Mouse (Mus musculus) lung, postnatal 0 days (tissue): Measurements from ENCODE around the gene 1810043G02Rik.

Experiments used
- CTCF ChIP-seq: IDR thresholded peaks from 2 replicates; pipeline ENCODE4 v1.5.1; 2016; ENCODE audit warnings: antibody characterized with exemption, mild to moderate bottlenecking
- EP300 ChIP-seq: IDR thresholded peaks from 2 replicates; pipeline ENCODE4 v1.6.1; 2016; ENCODE audit warnings: antibody characterized with exemption, mild to moderate bottlenecking, control low read depth

- TF ChIP-seq EP300 (no peak), CTCF (no peak)
These were observed 1.7 kb upstream of the 1810043G02Rik start for GRCm38 (mm10) chr10:77976458-77977150.
